Mouse (Mus musculus) embryonic facial prominence, embryonic 11.5 days (tissue): ENCODE measurements around the gene Mmp28. TPM values are rescaled to one million over a fixed set of nuclear protein-coding genes. Genes with fewer than 3 reads are reported as not detected.

ENCODE experiments used
- ATAC-seq: fragments of 200-750 bp; cut with Nextera tagmentation; replicated peaks from 2 replicates; pipeline ENCODE4 v1.8.0; 2017; ENCODE audit warnings: low read depth; ENCODE audit not compliant: insufficient number of reproducible peaks, low FRiP score, low TSS enrichment
- DNase-seq: peaks from one replicate; pipeline ENCODE4 v3.0.0-alpha.2; 2015; ENCODE audit warnings: low spot score
- H3K27ac ChIP-seq: fragments of 300-500 bp; sonication (generic); replicated peaks from 2 replicates; pipeline ENCODE4 v1.5.1; 2014; ENCODE audit warnings: mild to moderate bottlenecking, low read depth, low read length, control low read depth
- H3K27me3 ChIP-seq: fragments of 300-500 bp; sonication (generic); 2 replicates; pipeline ENCODE4 v1.6.1; 2014; ENCODE audit warnings: mild to moderate bottlenecking, low read length, moderate library complexity, mixed read lengths; ENCODE audit not compliant: control insufficient read depth, insufficient read depth
- H3K36me3 ChIP-seq: fragments of 300-500 bp; sonication (generic); replicated peaks from 2 replicates; pipeline ENCODE4 v1.6.1; 2014; ENCODE audit warnings: low read depth, mild to moderate bottlenecking, low read length, moderate library complexity, mixed read lengths; ENCODE audit not compliant: control insufficient read depth, insufficient read depth
- H3K4me1 ChIP-seq: fragments of 300-500 bp; sonication (generic); 2 replicates; pipeline ENCODE4 v1.6.1; 2014; ENCODE audit warnings: low read length, mixed read lengths; ENCODE audit not compliant: control insufficient read depth, insufficient read depth
- H3K4me2 ChIP-seq: fragments of 300-500 bp; sonication (generic); 2 replicates; pipeline ENCODE4 v1.6.1; 2014; ENCODE audit warnings: low read depth, mild to moderate bottlenecking, control low read depth, low read length, moderate library complexity
- H3K4me3 ChIP-seq: fragments of 300-500 bp; sonication (generic); 2 replicates; pipeline ENCODE4 v1.5.1; 2014; ENCODE audit warnings: low read depth, low read length, control low read depth
- H3K9ac ChIP-seq: fragments of 300-500 bp; sonication (generic); replicated peaks from 2 replicates; pipeline ENCODE4 v1.6.1; 2014; ENCODE audit warnings: mild to moderate bottlenecking, control low read depth, low read length
- H3K9me3 ChIP-seq: fragments of 300-500 bp; sonication (generic); replicated peaks from 2 replicates; pipeline ENCODE4 v1.6.1; 2016; ENCODE audit warnings: mild to moderate bottlenecking, low read length, inconsistent platforms, mixed read lengths; ENCODE audit not compliant: control insufficient read depth
- WGBS: fragments of 180-500 bp; shearing (Covaris S2); extraction: QIAGEN DNeasy Blood & Tissue Kit; methylation state at CpG from one replicate; pipeline ENCODE4 v1.1.7; 2014; 5-methylcytosine and 5-hydroxymethylcytosine counted together
- polyA plus RNA-seq: library from polyadenylated mRNA; unstranded; fragments of >200 nt; fragmentation: Nextera tagmentation; extraction: Ambion mirVana; gene quantifications from 2 replicates; pipeline ENCODE4 v1.2.1, GENCODE M21; 2014

Gene Mmp28
- polyA plus RNA-seq, 1 experiment from 2014 or later: 3.2 TPM

- DNase-seq: no peak
- H3K9ac ChIP-seq: no peak overlapping the region
- H3K4me1 ChIP-seq: no peaks in the 10 kb centered on the region
- no peaks in the 10 kb centered on the region for H3K36me3 ChIP-seq
- H3K27me3 ChIP-seq: no peaks in the 10 kb centered on the region
- no peaks in the 10 kb centered on the region for H3K9me3 ChIP-seq
- H3K27ac ChIP-seq: no peak overlapping the region
- 12% methylated on average over 4 of the region's 4 CpGs for WGBS
- H3K4me2 ChIP-seq: no peak overlapping the region
- ATAC-seq: no peak
- H3K4me3 ChIP-seq: no peak overlapping the region
Observed at GRCm38 (mm10) chr11:83454548-83454947, 8.3 kb downstream of the Mmp28 start.

- Histone ChIP-seq H3K36me3 (no peaks in the 10 kb centered on the region), H3K4me2 (no peak overlapping the region), H3K9me3 (no peaks in the 10 kb centered on the region), H3K27me3 (no peaks in the 10 kb centered on the region), H3K4me3 (no peak overlapping the region), H3K9ac (no peak overlapping the region), H3K4me1 (peaks cover 4% of the 10 kb centered on the region; the same call in 1 of the 2 replicates), H3K27ac (no peak overlapping the region)
- WGBS: 88% methylated on average over 10 of the region's 10 CpGs
- ATAC-seq (no peak), DNase-seq (no peak)
Observed at GRCm38 (mm10) chr11:83451281-83451680, 11.6 kb downstream of the Mmp28 start.

GRCm38 (mm10) chr11:83450550-83450949 lies 12.3 kb downstream of the Mmp28 start:
- peaks cover under 1% of the 10 kb centered on the region; the same call in 1 of the 2 replicates for H3K27me3 ChIP-seq
- ATAC-seq (no peak), DNase-seq (no peak)
- peaks cover 4% of the 10 kb centered on the region; the same call in 1 of the 2 replicates for H3K4me1 ChIP-seq
- no peak overlapping the region for H3K4me2 ChIP-seq
- WGBS: 59% methylated on average over 1 of the region's 1 CpGs
- no peaks in the 10 kb centered on the region for H3K36me3 ChIP-seq
- no peaks in the 10 kb centered on the region for H3K9me3 ChIP-seq
- H3K27ac ChIP-seq: no peak overlapping the region
- no peak overlapping the region for H3K9ac ChIP-seq
- no peak overlapping the region for H3K4me3 ChIP-seq

- no peaks in the 10 kb centered on the region for H3K9me3 ChIP-seq
- H3K36me3 ChIP-seq: no peaks in the 10 kb centered on the region
- H3K4me2 ChIP-seq: no peak overlapping the region
- H3K4me1 ChIP-seq: peaks cover 4% of the 10 kb centered on the region; the same call in 1 of the 2 replicates
- DNase-seq: no peak
- no peak overlapping the region for H3K9ac ChIP-seq
- no peak overlapping the region for H3K4me3 ChIP-seq
- no peak overlapping the region for H3K27ac ChIP-seq
- H3K27me3 ChIP-seq: peaks cover 12% of the 10 kb centered on the region
- ATAC-seq: no peak
- 26% methylated on average over 4 of the region's 4 CpGs for WGBS
Observed at GRCm38 (mm10) chr11:83449298-83449697, 13.6 kb downstream of the Mmp28 start.

- Histone ChIP-seq H3K9ac (no peak overlapping the region), H3K4me2 (no peak overlapping the region; the same call in 1 of the 2 replicates), H3K36me3 (no peaks in the 10 kb centered on the region), H3K9me3 (no peaks in the 10 kb centered on the region), H3K27me3 (peaks cover 15% of the 10 kb centered on the region), H3K4me1 (peaks cover 4% of the 10 kb centered on the region; the same call in 1 of the 2 replicates), H3K4me3 (no peak overlapping the region), H3K27ac (0 out of 2 replicates have a peak overlapping the region, but pooled peaks have one; percentile 35)
- no peak for DNase-seq
- no peak for ATAC-seq
Observed at GRCm38 (mm10) chr11:83448927-83449236, 14.0 kb downstream of the Mmp28 start.

GRCm38 (mm10) chr11:83448021-83448926 lies 14.6 kb downstream of the Mmp28 start:
- no peaks in the 10 kb centered on the region for H3K9me3 ChIP-seq
- no peak for ATAC-seq
- 25% methylated on average over 16 of the region's 16 CpGs for WGBS
- no peak overlapping the region for H3K4me3 ChIP-seq
- DNase-seq: no peak
- peaks cover 18% of the 10 kb centered on the region for H3K27me3 ChIP-seq
- peaks cover 4% of the 10 kb centered on the region; the same call in 1 of the 2 replicates for H3K4me1 ChIP-seq
- H3K4me2 ChIP-seq: no peak overlapping the region; the same call in 1 of the 2 replicates
- H3K36me3 ChIP-seq: no peaks in the 10 kb centered on the region
- H3K27ac ChIP-seq: peak overlapping the region; percentile 35; the same call in 1 of the 2 replicates
- H3K9ac ChIP-seq: no peak overlapping the region

- H3K4me2 ChIP-seq: no peak overlapping the region
- no peaks in the 10 kb centered on the region for H3K36me3 ChIP-seq
- peaks cover 4% of the 10 kb centered on the region; the same call in 1 of the 2 replicates for H3K4me1 ChIP-seq
- no peak for DNase-seq
- ATAC-seq: no peak
- H3K9ac ChIP-seq: no peak overlapping the region
- WGBS: 54% methylated on average over 10 of the region's 10 CpGs
- no peaks in the 10 kb centered on the region for H3K9me3 ChIP-seq
- H3K27ac ChIP-seq: no peak overlapping the region
- peaks cover 22% of the 10 kb centered on the region for H3K27me3 ChIP-seq
- no peak overlapping the region for H3K4me3 ChIP-seq
Observed at GRCm38 (mm10) chr11:83447612-83448011, 15.3 kb downstream of the Mmp28 start.

- peaks cover 41% of the 10 kb centered on the region for H3K27me3 ChIP-seq
Observed at GRCm38 (mm10) chr11:83445001-83445400, 17.9 kb downstream of the Mmp28 start.

More at GRCm38 (mm10) chr11:83445001-83445400, 17.9 kb downstream of the Mmp28 start:
- no peak for ATAC-seq
- WGBS: 28% methylated on average over 19 of the region's 19 CpGs
- peak overlapping the region; percentile 27; the same call in 1 of the 2 replicates for H3K4me2 ChIP-seq
- H3K27ac ChIP-seq: no peak overlapping the region
- H3K36me3 ChIP-seq: no peaks in the 10 kb centered on the region
- H3K4me3 ChIP-seq: 0 out of 2 replicates have a peak overlapping the region, but pooled peaks have one; percentile 9
- no peak for DNase-seq
- H3K9me3 ChIP-seq: no peaks in the 10 kb centered on the region
- H3K9ac ChIP-seq: no peak overlapping the region
- peaks cover 4% of the 10 kb centered on the region; the same call in 1 of the 2 replicates for H3K4me1 ChIP-seq
